Mouse (Mus musculus) kidney, embryonic 15.5 days (tissue): ENCODE measurements around the gene Nox1. TPM values are rescaled to one million over a fixed set of nuclear protein-coding genes. Genes with fewer than 3 reads are reported as not detected.
"Not testable (repeated sequence)": the region's sequence is repeated elsewhere in the genome, so short reads cannot be mapped to it uniquely, and the experiment has no call there.

ENCODE experiments used
- ATAC-seq: fragments of 200-750 bp; cut with Nextera tagmentation; replicated peaks from 2 replicates; pipeline ENCODE4 v1.8.0; 2017; ENCODE audit warnings: moderate TSS enrichment; ENCODE audit not compliant: low FRiP score
- H3K27ac ChIP-seq: fragments of 300-500 bp; sonication (generic); 2 replicates; pipeline ENCODE4 v1.5.1; 2015; ENCODE audit warnings: mild to moderate bottlenecking, inconsistent platforms
- H3K27me3 ChIP-seq: fragments of 300-500 bp; sonication (generic); 2 replicates; pipeline ENCODE4 v1.6.1; 2015; ENCODE audit warnings: inconsistent platforms
- H3K36me3 ChIP-seq: fragments of 300-500 bp; sonication (generic); 2 replicates; pipeline ENCODE4 v1.6.1; 2015; ENCODE audit warnings: inconsistent platforms
- H3K4me1 ChIP-seq: fragments of 300-500 bp; sonication (generic); 2 replicates; pipeline ENCODE4 v1.6.1; 2015; ENCODE audit warnings: inconsistent platforms
- H3K4me2 ChIP-seq: fragments of 300-500 bp; sonication (generic); 2 replicates; pipeline ENCODE4 v1.6.1; 2015; ENCODE audit warnings: moderate library complexity, mild to moderate bottlenecking, inconsistent platforms
- H3K4me3 ChIP-seq: fragments of 300-500 bp; sonication (generic); replicated peaks from 2 replicates; pipeline ENCODE4 v1.5.1; 2015; ENCODE audit warnings: mild to moderate bottlenecking, inconsistent platforms
- H3K9ac ChIP-seq: fragments of 300-500 bp; sonication (generic); 2 replicates; pipeline ENCODE4 v1.6.1; 2015; ENCODE audit warnings: mild to moderate bottlenecking, inconsistent platforms
- H3K9me3 ChIP-seq: fragments of 300-500 bp; sonication (generic); replicated peaks from 2 replicates; pipeline ENCODE4 v1.6.1; 2016; ENCODE audit warnings: inconsistent platforms
- WGBS: fragments of 180-500 bp; shearing (Covaris S2); methylation state at CpG from one replicate; pipeline ENCODE4 v1.1.7; 2015; ENCODE audit warnings: mixed read lengths; 5-methylcytosine and 5-hydroxymethylcytosine counted together
- polyA plus RNA-seq: library from polyadenylated mRNA; unstranded; fragments of >200 nt; fragmentation: Nextera tagmentation; extraction: Ambion mirVana; gene quantifications from 2 replicates; pipeline ENCODE4 v1.2.1, GENCODE M21; 2015

Gene Nox1
- not detected in 2 replicates for polyA plus RNA-seq

DNA sequence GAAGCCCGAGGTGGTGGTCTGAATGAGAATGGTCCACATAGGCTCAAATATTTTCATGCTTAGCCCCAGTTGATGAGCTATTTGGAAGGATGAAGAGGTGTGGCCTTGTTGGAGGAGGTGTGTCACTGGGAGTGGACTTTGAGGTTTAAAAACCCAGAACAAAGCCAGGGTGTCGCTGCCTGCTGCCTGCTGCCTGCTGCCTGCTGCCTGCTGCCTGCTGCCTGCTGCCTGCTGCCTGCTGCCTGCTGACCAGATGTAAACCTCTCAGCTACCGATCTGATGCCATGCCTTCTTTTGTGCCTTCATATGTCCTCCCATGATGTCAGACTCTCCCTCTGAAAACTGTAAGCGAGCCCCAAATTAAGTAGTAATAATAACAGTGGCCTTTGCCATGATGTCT, at the start of gene Nox1:
Gene Nox1, minus strand, starts transcription at position 101 of the 400 bp plus-strand sequence.
- no peak within 1 kb of the TSS for H3K4me2 ChIP-seq
- no peak for ATAC-seq
- WGBS: 62% methylated on average over 4 of the region's 4 CpGs

DNA sequence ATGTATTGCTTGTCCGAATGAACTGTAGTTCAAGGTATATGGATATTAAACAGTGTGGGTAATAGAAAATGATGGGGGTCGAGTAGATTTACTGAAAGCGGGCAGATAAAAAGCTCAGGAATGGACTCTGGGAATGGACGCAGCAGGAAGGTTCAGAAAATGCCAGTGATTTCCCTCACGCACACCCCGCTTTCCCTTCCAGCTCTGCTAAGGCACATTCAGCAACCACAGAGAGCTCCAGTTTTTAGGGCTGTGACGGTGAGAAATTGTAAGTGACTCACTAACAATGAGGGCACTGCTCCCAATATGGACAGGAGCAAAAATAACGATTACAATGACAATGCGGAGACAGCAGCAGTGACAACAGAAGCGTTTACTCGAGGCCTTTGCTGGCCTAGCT, 40.4 kb upstream of the Nox1 start:
- Histone ChIP-seq H3K9me3 (no peaks in the 10 kb centered on the region), H3K9ac (no peak overlapping the region), H3K4me3 (no peak overlapping the region), H3K27ac (no peak overlapping the region), H3K4me1 (no peaks in the 10 kb centered on the region), H3K36me3 (peaks cover 27% of the 10 kb centered on the region), H3K27me3 (peaks cover 7% of the 10 kb centered on the region; the same call in 1 of the 2 replicates), H3K4me2 (no peak overlapping the region)
- no peak for ATAC-seq
- 82% methylated on average over 11 of the region's 11 CpGs for WGBS

More for the DNA sequence above, at the start of gene Nox1:
- Histone ChIP-seq H3K36me3 (peaks cover 4% of the 10 kb centered on the region; the same call in 1 of the 2 replicates), H3K4me1 (no peaks in the 10 kb centered on the region), H3K9ac (no peak within 1 kb of the TSS), H3K27me3 (0 out of 2 replicates have a peak, but pooled peaks cover 12% of the 10 kb centered on the region), H3K4me3 (no peak within 1 kb of the TSS), H3K9me3 (no peaks in the 10 kb centered on the region), H3K27ac (no peak within 1 kb of the TSS)

DNA sequence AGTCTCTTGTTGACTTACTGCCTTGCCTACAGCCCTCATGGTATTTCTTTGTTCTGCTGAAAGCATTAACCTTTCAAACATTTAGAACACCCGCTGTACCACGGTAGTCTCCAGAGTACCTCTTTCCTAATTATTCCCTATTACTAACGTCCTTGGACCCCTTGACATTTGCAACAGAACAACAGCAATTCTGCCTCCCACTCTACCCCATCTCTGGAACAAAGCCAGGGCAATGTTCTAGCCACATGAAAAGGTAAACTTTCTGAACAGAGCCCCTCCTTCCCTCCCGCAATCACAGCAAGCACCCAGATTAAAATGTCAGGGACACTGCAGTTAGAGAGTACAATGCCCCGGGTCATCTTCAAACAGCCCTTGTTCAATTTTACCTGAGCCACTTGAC, 39.4 kb upstream of the Nox1 start:
- Histone ChIP-seq H3K4me2 (no peak overlapping the region), H3K4me3 (no peak overlapping the region), H3K27ac (no peak overlapping the region), H3K9me3 (no peaks in the 10 kb centered on the region), H3K9ac (no peak overlapping the region), H3K27me3 (peaks cover 7% of the 10 kb centered on the region; the same call in 1 of the 2 replicates), H3K4me1 (no peaks in the 10 kb centered on the region), H3K36me3 (peaks cover 21% of the 10 kb centered on the region)
- WGBS: 67% methylated on average over 5 of the region's 5 CpGs
- no peak for ATAC-seq

DNA sequence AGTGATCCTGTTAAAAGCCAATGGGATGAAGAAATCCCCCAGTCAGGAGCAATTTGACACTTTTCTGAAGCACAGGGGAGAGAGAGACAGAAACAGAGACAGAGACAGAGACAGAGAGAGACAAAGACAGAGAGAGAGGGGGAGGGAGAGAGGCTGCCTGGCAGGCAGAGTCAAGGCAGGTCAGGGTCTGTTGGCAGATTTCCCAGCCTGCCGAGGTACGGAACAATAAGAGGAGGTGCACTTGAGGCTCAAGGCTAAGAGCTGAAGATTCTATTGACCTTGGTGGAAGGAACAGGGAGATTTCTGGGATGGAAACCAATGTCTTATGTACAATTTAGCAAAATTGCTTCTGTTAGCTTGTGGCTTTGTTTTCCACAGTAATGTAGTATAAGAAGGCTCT, 26.4 kb upstream of the Nox1 start:
- Histone ChIP-seq H3K9ac (no peak overlapping the region), H3K4me2 (no peak overlapping the region)
- no peak for ATAC-seq

DNA sequence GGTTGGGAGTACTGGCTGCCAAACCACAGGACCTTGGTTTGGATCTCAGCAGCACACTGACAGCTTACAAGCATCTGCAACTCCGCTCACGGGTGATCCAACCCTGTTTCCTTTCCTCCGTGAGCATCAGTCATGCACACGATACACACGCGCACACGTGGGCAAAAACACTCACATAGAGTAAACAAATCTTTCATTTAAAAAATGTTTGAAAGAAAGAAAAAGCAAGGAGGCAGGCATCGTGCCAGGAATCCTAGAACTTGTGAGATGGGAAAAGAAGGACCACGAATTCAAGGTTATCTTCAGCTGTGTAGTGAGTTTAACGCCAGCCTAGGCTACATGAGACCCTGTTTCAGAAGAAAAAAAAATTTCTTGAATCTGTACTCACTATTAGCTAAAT, 24.2 kb upstream of the Nox1 start:
- Histone ChIP-seq H3K9me3 (no peaks in the 10 kb centered on the region), H3K36me3 (0 out of 2 replicates have a peak, but pooled peaks cover 11% of the 10 kb centered on the region), H3K27ac (no peak overlapping the region), H3K4me1 (no peaks in the 10 kb centered on the region), H3K27me3 (no peaks in the 10 kb centered on the region), H3K9ac (no peak overlapping the region), H3K4me3 (no peak overlapping the region), H3K4me2 (no peak overlapping the region)
- 89% methylated on average over 10 of the region's 10 CpGs for WGBS
- no peak for ATAC-seq

More for the DNA sequence above, 26.4 kb upstream of the Nox1 start:
- H3K27ac ChIP-seq: no peak overlapping the region
- H3K36me3 ChIP-seq: 0 out of 2 replicates have a peak, but pooled peaks cover 8% of the 10 kb centered on the region
- no peak overlapping the region for H3K4me3 ChIP-seq
- no peaks in the 10 kb centered on the region for H3K4me1 ChIP-seq
- H3K9me3 ChIP-seq: no peaks in the 10 kb centered on the region
- no peaks in the 10 kb centered on the region for H3K27me3 ChIP-seq
- WGBS: 72% methylated on average over 2 of the region's 2 CpGs

DNA sequence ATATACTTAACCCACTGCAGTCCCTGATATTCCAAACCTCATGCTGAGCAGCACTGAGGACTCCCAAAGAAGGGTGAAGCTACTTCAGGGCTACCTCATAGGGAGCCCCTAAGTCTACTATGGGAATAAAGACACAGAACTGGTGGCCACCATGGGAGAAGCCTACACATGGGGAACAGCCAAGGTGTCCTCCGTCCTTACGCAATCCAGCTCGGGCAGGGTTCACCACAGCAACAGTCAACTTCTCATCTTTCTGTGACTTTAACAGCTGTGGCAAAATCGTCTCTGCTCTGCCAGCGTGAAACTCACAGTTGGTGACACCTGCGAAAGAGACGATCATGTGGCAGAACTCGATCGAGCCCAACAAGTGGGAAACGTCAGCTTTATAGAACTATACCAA, 16.5 kb upstream of the Nox1 start:
- no peaks in the 10 kb centered on the region for H3K9me3 ChIP-seq
- H3K36me3 ChIP-seq: 0 out of 2 replicates have a peak, but pooled peaks cover 3% of the 10 kb centered on the region
- 92% methylated on average over 10 of the region's 10 CpGs for WGBS
- no peaks in the 10 kb centered on the region for H3K4me1 ChIP-seq
- no peak overlapping the region for H3K4me3 ChIP-seq
- 0 out of 2 replicates have a peak, but pooled peaks cover 12% of the 10 kb centered on the region for H3K27me3 ChIP-seq
- H3K27ac ChIP-seq: no peak overlapping the region
- H3K4me2 ChIP-seq: no peak overlapping the region
- H3K9ac ChIP-seq: no peak overlapping the region
- no peak for ATAC-seq

DNA sequence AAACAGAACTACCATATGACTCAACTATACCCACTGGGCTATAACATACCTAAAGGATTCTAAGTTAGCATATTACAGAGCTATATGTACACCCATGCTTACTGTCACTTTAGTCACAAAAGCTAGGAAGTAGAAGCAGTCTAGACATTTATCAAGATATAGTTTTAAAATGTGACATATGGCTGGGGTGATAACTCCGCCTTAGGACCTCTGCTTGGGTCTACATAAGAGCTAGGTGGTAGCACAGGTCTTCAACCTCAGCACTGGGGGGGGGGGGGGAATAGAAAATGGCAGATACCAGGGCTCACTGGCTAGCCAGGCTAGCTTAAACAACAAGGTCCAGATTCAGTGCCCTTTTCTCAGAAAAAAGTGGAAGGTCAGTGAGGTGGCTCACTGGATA, 11.3 kb upstream of the Nox1 start:
- no peak overlapping the region for H3K4me3 ChIP-seq
- 85% methylated on average over 1 of the region's 1 CpGs for WGBS
- H3K4me2 ChIP-seq: no peak overlapping the region
- H3K36me3 ChIP-seq: no peaks in the 10 kb centered on the region
- no peaks in the 10 kb centered on the region for H3K9me3 ChIP-seq
- H3K27me3 ChIP-seq: no peaks in the 10 kb centered on the region
- no peak overlapping the region for H3K9ac ChIP-seq
- no peak for ATAC-seq
- no peaks in the 10 kb centered on the region for H3K4me1 ChIP-seq
- no peak overlapping the region for H3K27ac ChIP-seq

DNA sequence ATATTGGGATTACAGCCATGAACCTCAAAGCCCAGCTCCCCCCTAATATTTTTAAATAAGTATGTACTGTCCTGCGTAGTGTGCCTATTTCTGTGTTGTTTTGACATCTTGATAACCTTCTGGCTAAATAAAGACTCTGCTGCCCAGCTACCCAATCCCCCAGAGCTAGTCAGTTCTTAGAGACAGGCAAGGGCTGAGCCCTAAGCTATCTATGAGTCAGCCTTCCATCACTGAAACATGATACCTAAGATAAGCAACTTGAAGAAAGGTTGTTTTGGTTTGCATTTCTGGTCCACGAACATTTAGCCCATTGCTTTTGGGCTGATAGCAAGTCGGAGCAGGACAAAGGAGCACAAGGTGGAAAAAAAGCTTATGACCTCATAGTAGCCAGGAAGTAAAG, 1.1 kb downstream of the Nox1 start:
- no peak overlapping the region for H3K9ac ChIP-seq
- H3K4me3 ChIP-seq: no peak overlapping the region
- 44% methylated on average over 3 of the region's 3 CpGs for WGBS
- no peak for ATAC-seq
- H3K9me3 ChIP-seq: no peaks in the 10 kb centered on the region
- no peak overlapping the region for H3K27ac ChIP-seq
- H3K27me3 ChIP-seq: 0 out of 2 replicates have a peak, but pooled peaks cover 12% of the 10 kb centered on the region
- no peaks in the 10 kb centered on the region for H3K4me1 ChIP-seq
- H3K36me3 ChIP-seq: peaks cover 4% of the 10 kb centered on the region; the same call in 1 of the 2 replicates
- H3K4me2 ChIP-seq: no peak overlapping the region

DNA sequence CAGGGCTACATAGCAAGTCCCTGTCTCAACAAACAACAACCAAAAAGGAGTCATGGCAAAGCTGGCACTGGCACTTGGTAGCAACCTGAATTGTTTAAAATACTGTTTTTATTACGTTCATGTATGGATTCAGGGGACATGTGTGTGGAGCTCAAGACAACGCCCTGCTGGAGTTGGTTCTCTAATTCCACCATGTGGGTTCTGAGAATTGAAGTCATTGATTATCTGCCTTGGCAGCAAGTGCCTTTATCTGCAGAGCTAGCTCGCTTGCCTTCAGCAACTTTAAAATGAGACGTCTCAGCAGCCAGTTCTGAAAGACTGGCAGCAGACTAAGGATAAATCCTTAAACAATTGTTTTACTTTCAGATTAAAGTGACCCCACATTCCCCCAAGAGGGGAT, 3.6 kb downstream of the Nox1 start:
- WGBS: 65% methylated on average over 4 of the region's 4 CpGs
- Histone ChIP-seq H3K4me1 (no peaks in the 10 kb centered on the region), H3K4me3 (no peak overlapping the region), H3K4me2 (no peak overlapping the region), H3K27me3 (0 out of 2 replicates have a peak, but pooled peaks cover 5% of the 10 kb centered on the region), H3K9ac (no peak overlapping the region), H3K36me3 (no peaks in the 10 kb centered on the region), H3K27ac (no peak overlapping the region), H3K9me3 (no peaks in the 10 kb centered on the region)
- no peak for ATAC-seq

DNA sequence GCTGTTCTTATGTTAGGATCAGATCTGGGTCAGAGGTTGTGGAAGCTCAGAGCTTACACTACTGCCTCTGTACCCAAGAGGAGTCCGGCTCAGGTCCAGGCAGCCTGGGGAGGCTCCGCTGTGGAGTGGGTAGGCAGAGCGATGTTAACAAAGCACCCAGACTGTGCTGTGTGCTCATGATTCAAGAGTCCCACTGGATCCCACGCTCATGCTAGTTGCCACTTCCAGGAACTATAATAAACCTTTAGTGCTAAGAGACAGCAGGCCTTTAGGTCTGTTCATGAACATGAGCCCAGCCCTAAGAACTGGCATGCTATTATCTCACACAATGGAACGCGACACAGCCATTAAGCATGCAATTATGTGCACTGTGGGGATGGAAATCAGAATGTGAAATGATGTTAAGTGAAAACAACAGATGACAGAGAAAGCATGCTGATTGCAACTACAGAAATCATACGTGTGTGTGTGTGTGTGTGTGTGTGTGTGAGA, 10.6 kb downstream of the Nox1 start:
- no peak for ATAC-seq
- 83% methylated on average over 7 of the region's 7 CpGs for WGBS

DNA sequence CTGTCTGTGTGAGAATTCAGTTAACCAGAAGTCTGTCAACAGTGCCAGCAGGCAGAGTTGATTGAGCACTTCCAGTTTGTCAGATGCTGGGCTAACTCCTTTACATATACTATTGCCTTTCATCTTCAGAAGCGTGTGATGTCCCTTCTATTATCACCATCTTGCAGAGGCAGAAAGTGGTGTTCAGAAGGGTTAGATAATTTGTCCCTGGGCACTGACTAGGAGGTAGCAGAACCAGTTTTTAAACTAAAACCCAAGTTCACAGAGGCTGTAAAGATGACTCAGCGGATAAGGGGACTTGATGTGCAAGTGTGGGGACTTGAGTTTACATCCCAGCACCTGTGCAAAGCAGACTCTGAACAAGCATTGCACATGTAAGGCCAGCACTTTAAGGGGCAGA, 13.3 kb downstream of the Nox1 start:
- H3K9ac ChIP-seq: no peak overlapping the region
- 80% methylated on average over 2 of the region's 2 CpGs for WGBS
- H3K4me1 ChIP-seq: no peaks in the 10 kb centered on the region
- H3K4me2 ChIP-seq: no peak overlapping the region
- ATAC-seq: no peak
- H3K27ac ChIP-seq: no peak overlapping the region
- H3K4me3 ChIP-seq: no peak overlapping the region
- peaks cover 7% of the 10 kb centered on the region for H3K27me3 ChIP-seq
- H3K36me3 ChIP-seq: no peaks in the 10 kb centered on the region
- H3K9me3 ChIP-seq: no peaks in the 10 kb centered on the region

More for the DNA sequence above, 10.6 kb downstream of the Nox1 start:
- no peak overlapping the region for H3K4me2 ChIP-seq
- no peaks in the 10 kb centered on the region for H3K4me1 ChIP-seq
- no peak overlapping the region for H3K9ac ChIP-seq
- H3K36me3 ChIP-seq: no peaks in the 10 kb centered on the region
- peaks cover 3% of the 10 kb centered on the region for H3K27me3 ChIP-seq
- H3K27ac ChIP-seq: no peak overlapping the region
- H3K4me3 ChIP-seq: no peak overlapping the region
- H3K9me3 ChIP-seq: no peaks in the 10 kb centered on the region

DNA sequence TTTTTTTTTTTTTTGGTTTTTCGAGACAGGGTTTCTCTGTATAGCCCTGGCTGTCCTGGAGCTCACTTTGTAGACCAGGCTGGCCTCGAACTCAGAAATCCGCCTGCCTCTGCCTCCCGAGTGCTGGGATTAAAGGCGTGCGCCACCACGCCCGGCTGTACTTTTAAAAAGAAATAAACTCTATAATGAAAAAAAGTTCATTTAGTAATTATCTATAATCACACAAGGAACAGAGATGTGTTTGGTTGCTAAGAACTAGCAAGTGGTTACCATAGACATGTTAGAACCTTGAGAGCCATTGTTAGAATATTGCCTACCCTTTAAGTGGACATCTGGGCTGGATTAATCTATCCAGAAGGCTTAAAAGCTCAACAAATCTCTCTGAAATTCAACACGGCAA, 34.6 kb downstream of the Nox1 start, which contains the start of gene Arl13a:
Gene Arl13a, plus strand, starts transcription at position 301 of the 400 bp plus-strand sequence.
- 96% methylated on average over 9 of the region's 9 CpGs for WGBS
- not testable (repeated sequence) for H3K27ac ChIP-seq, ATAC-seq, H3K4me2 ChIP-seq, H3K9ac ChIP-seq, H3K4me1 ChIP-seq, H3K9me3 ChIP-seq, H3K27me3 ChIP-seq, H3K4me3 ChIP-seq, H3K36me3 ChIP-seq

DNA sequence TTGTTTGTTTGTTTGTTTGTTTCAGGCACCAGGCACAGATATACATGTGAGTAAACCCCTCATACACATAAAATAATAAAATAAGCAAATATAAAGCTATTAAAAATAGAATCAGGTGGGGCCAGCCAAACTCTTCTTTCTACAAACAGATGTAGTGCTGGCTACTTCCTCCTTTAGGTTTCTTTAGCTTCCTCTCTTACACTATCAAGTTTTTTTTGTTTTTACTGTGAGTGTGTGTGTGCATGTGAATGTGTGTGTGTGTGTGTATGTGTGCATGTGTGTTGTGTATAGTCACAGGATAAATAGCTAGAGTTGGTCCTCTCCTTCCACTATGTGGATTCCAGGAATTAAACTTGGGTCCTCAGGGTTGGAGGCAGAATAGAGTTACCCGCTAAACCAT, 47.1 kb downstream of the Nox1 start:
- H3K27ac ChIP-seq: no peak overlapping the region
- H3K9me3 ChIP-seq: no peaks in the 10 kb centered on the region
- no peak overlapping the region for H3K4me3 ChIP-seq
- no peak overlapping the region for H3K4me2 ChIP-seq
- peaks cover 13% of the 10 kb centered on the region for H3K27me3 ChIP-seq
- H3K36me3 ChIP-seq: no peaks in the 10 kb centered on the region
- WGBS: 100% methylated on average over 1 of the region's 1 CpGs
- no peak overlapping the region for H3K9ac ChIP-seq
- no peak for ATAC-seq
- H3K4me1 ChIP-seq: no peaks in the 10 kb centered on the region
